Mouse (Mus musculus) cortical plate, adult 2 months (tissue): ENCODE measurements around the gene Rdh1. TPM values are rescaled to one million over a fixed set of nuclear protein-coding genes. Genes with fewer than 3 reads are reported as not detected.
"Not testable (repeated sequence)": the region's sequence is repeated elsewhere in the genome, so short reads cannot be mapped to it uniquely, and the experiment has no call there.

Experiments used
- H3K27ac ChIP-seq: fragments of 200-500 bp; 2 replicates; pipeline ENCODE4 v1.5.1; 2012; ENCODE audit warnings: low read length, control low read depth, inconsistent platforms; ENCODE audit not compliant: insufficient read depth
- H3K4me1 ChIP-seq: fragments of 200-500 bp; 2 replicates; pipeline ENCODE4 v1.6.1; 2011; ENCODE audit warnings: low read length; ENCODE audit not compliant: control insufficient read depth, insufficient read depth
- H3K4me3 ChIP-seq: fragments of 200-500 bp; 2 replicates; pipeline ENCODE4 v1.5.1; 2011; ENCODE audit warnings: mild to moderate bottlenecking, low read length, control low read depth; ENCODE audit not compliant: insufficient read depth
- CTCF ChIP-seq: fragments of 200-500 bp; IDR thresholded peaks from 2 replicates; pipeline ENCODE4 v1.5.1; 2011; ENCODE audit warnings: mild to moderate bottlenecking, control low read depth, low read length; ENCODE audit not compliant: insufficient read depth; ENCODE audit errors: extremely low read depth
- POLR2A ChIP-seq: fragments of 200-500 bp; IDR thresholded peaks from 2 replicates; pipeline ENCODE4 v1.6.1; 2011; ENCODE audit warnings: mild to moderate bottlenecking, low read length, control low read depth; ENCODE audit not compliant: insufficient read depth; ENCODE audit errors: extremely low read depth
- polyA plus RNA-seq: library from polyadenylated mRNA; depleted of rRNA; stranded (reverse); fragments of >200 nt; gene quantifications from 2 replicates; pipeline ENCODE4 v1.2.3, GENCODE M21; 2012; rRNA removed

Gene Rdh1
- polyA plus RNA-seq, 1 experiment: 0.15 TPM

DNA sequence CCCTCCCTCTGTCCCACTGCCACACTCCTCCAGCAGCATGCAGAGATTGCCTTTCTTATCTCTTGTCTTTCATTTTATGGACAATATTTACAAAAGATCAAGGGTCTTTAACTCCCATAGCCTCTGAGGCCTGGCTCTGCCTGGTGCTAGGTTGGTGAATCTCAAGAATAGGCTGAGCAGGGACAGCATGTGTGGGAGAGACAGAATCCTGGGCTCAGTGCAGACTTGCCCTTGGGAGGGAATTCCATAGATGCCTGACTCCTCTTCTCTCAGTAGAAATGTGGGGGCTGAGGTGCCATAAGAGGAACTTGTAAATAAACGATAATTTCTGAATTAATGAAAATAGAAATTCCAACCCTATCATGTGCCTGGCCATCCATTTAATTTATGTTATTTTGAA lies 7.0 kb downstream of the Rdh1 start:
- Histone ChIP-seq H3K4me3 (no peak overlapping the region), H3K4me1 (no peaks in the 10 kb centered on the region), H3K27ac (no peak overlapping the region)
- TF ChIP-seq POLR2A (no peak), CTCF (no peak)

DNA sequence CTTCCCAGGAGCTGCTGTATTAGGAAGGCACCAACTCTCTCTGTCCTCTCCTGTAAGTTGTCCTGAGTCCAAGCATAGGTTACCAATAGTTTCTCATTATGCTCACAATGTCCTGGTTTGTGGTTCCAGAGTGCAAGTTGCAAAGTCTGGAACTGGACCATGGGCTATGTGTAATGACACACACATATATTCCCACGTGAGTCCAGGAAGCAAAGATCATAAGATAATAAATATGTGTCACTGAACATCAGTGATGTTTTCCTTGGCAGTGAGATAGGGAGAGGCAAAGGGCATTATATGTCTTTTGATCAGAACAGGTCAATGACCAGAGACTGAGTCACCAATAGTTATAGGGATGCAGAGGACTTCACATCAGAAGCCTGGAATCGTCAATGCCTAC lies 16.5 kb downstream of the Rdh1 start, which contains the start of gene Rdh9:
TSS of gene Rdh9 (plus strand) at position 376 of the 400 bp plus-strand sequence.
- H3K4me1 ChIP-seq: no peaks in the 10 kb centered on the region
- TF ChIP-seq CTCF (no peak), POLR2A (no peak)
- H3K27ac ChIP-seq: no peak within 1 kb of the TSS
- no peak within 1 kb of the TSS for H3K4me3 ChIP-seq

DNA sequence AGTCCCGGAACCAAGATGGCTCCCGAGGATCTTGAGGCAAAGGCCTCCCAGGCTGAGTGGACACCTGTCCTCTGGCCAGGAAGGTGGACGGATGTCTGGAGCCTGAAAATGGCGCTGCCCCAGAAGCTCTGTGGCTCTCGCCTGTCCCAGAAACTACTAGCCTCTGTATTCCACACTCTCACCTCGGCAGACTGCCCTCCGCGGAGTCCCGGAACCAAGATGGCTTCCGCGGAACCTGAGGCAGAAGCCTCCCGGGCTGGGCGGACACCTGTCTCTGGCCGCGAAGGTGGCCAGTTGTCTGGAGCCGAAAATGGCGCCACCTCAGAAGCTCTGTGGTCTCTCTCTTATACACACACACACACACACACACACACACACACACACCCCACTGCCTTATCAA lies 22.8 kb downstream of the Rdh1 start:
- H3K27ac ChIP-seq, H3K4me1 ChIP-seq, H3K4me3 ChIP-seq: not testable (repeated sequence)

DNA sequence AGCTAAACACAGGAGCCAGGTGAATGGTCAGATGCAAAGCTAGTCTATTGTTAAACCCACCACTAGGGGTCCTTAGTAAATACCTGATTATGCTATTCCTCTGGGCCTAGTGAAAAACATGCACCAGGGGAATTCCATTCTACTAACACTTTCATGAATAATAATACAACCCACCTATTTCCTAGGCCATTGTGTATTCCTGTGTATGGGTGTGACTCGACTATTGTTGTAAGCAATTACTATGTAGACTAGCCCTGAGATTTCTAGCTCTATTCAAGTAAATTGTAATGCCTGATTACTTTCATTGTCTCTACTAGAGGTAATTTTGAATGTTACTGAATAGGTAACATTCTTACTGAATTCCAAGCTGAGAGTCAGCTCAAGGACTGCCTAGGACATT lies 25.9 kb downstream of the Rdh1 start:
- H3K27ac ChIP-seq, H3K4me3 ChIP-seq, H3K4me1 ChIP-seq: not testable (repeated sequence)

DNA sequence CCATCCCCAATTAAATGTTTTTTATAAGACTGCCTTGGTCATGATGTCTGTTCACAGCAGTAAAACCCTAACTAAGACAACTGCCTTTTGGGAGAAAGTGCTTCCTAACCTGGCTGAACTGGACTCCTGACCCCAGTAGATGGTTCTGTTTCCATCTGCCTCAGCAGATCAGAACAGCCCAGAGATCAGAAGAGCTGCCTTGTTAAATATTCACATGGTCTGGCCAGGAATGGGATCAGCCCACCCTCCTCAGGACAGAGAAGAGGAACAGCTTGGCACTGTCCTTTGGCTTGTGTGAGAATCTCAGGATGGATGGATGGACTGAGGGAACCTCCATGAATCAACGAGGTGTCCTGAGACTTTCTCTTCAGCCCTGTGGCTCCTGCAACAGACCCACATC lies 39.8 kb downstream of the Rdh1 start:
- Histone ChIP-seq H3K4me3 (no peak overlapping the region), H3K27ac (no peak overlapping the region), H3K4me1 (no peaks in the 10 kb centered on the region)
- TF ChIP-seq CTCF (no peak), POLR2A (no peak)

DNA sequence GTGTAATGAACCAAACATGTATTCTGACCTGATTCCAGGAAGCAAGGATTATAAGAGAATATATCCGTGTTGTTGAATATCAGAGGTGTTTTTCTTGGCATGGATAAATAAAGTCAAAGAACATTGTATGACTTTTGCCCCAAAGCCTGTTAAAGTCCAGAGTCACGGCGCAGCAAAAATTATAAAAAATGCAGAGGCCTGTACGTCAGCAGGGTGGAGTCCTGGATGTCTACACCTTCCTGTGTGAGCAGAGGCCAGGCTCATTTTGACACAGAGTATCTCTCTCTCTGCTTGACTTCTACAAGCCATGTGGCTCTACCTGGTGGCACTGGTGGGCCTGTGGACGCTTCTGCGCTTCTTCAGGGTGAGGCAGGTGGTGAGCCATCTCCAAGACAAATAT lies 41.4 kb downstream of the Rdh1 start, which contains the start of gene Rdh16:
TSS of gene Rdh16 (plus strand) at position 262 of the 400 bp plus-strand sequence.
- no peak within 1 kb of the TSS for H3K27ac ChIP-seq

DNA sequence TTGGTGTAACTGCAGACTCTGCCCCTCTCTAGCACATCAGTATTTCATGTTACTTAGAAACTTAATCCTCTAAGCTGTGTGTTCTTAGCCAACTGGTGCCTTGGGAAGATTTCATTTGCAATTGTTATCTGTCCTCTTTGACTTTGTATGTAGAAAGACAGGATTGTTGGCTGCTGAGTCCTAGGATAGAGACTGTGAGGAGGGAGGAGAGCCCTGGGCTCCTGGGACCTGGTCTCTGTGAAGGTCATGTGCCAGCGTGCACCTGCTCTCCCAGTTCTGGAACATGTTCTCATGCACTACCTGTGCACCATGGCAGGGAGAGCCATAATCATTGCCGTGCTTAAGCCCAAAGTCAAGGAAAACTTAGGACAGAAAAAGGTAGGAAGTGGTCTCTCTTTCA lies 42.1 kb downstream of the Rdh1 start:
- Histone ChIP-seq H3K4me3 (no peak overlapping the region), H3K27ac (no peak overlapping the region), H3K4me1 (no peaks in the 10 kb centered on the region)
- TF ChIP-seq CTCF: no peak
- no peak for TF ChIP-seq POLR2A

More for the DNA sequence above, 41.4 kb downstream of the Rdh1 start, which contains the start of gene Rdh16:
- TF ChIP-seq CTCF (no peak), POLR2A (no peak)
- H3K4me1 ChIP-seq: no peaks in the 10 kb centered on the region
- H3K4me3 ChIP-seq: no peak within 1 kb of the TSS

DNA sequence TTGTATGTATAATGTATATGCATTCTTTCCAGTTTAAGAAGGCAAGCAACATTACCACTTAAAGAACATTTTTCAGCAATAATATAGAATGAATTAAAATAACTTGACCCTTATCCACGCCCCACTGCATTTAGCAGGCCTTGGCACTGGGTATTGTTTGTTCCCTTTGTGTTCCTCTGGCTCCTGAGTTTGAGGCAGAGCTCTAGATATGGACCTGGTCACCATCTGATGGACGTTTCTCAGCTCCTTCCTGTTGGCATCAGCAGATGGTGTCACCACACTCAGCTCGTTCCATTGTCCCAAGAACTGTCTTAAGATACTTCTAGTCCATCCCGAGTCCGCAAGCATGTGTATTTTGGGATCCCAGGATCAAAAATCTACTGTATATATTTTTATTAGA lies 42.7 kb downstream of the Rdh1 start:
- TF ChIP-seq POLR2A (no peak), CTCF (no peak)
- Histone ChIP-seq H3K27ac (no peak overlapping the region), H3K4me1 (no peaks in the 10 kb centered on the region), H3K4me3 (no peak overlapping the region)

DNA sequence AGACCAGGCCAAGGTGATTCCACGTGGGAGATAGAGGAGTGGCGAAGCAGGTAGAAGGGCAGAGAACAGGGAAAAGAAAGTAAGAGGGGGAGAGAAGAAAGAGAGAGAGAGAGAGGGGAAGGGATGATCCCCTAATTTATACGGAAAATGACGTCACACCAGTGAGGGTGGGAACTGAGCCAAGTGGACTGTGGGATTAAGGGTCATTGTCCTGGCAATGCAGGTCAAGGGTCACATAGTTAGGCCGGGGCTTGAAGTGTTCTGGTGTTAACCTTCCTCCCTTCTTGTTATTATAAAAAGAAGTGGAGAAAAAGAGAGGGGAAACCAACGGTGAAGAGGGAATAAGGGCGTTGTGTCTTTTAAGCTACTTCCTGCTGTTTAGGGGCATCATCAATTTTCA lies 44.9 kb downstream of the Rdh1 start:
- Histone ChIP-seq H3K4me1 (no peaks in the 10 kb centered on the region), H3K27ac (no peak overlapping the region), H3K4me3 (no peak overlapping the region)
- TF ChIP-seq CTCF (no peak), POLR2A (no peak)

DNA sequence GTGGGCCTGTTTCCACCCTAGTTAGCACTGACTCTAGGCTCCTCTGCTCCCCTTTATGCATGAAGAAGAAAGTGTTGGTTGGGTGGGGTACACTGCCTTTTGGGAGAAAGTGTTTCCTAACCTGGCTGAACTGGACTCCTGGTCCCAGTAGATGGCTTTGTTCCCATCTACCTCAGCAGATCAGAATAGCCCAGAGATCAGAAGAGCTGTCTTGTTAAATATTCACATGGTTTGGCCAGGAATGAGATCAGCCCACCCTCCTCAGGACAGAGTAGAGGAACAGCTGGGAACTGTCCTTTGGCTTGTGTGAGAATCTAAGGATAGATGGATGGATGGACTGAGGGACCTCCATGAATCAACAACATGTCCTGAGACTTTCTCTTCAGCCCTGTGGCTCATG lies 56.4 kb downstream of the Rdh1 start:
- Histone ChIP-seq H3K4me3 (no peak overlapping the region), H3K27ac (no peak overlapping the region), H3K4me1 (no peaks in the 10 kb centered on the region)
- no peak for TF ChIP-seq CTCF
- no peak for TF ChIP-seq POLR2A

DNA sequence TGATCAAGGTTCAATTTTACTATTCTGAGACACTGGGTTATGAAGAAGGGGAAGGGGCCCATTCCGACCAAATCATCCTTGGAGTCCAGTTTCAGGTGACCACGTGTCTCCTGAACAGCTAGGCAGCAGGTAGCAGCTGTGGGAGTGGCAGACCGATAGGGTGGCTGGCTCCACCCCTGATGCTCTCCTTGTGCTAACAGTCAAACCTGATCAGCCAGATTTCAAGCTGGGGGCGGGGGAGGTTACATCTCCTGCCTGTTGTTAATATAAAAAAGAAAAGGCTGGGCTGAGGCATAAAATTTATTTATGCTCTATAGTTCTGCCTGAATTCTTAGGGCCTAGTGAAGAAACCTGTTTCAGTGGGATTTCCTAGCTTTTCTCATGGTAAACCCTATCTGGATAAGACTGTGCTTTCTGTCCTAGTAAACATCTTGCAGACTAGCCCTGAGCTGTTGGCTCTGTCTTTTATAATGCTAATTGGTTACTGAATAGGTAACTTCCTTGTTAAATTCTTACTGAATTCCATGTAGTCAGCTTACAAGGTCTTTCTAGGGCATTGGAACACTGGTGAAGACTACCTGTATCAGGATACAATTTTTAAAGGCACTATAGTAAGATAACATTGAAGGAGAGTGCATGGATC lies 57.9 kb downstream of the Rdh1 start:
- not testable (repeated sequence) for H3K4me1 ChIP-seq, H3K4me3 ChIP-seq, H3K27ac ChIP-seq

Other genes starting within 250 kb of the Rdh1 start
- 10.0 and 10.6 TPM in 2 replicates for gene Ndufa4l2, start 244.8 kb upstream of the Rdh1 start, polyA plus RNA-seq
- gene Shmt2, start 237.3 kb upstream of the Rdh1 start, polyA plus RNA-seq: 38.6 and 39.7 TPM in 2 replicates
- 3.0 and 3.8 TPM in 2 replicates for gene Nxph4, start 225.2 kb upstream of the Rdh1 start, polyA plus RNA-seq
- gene Lrp1, start 138.6 kb upstream of the Rdh1 start, polyA plus RNA-seq: 294 and 309 TPM in 2 replicates
- 11.9 and 12.6 TPM in 2 replicates for gene Stat6, start 116.7 kb upstream of the Rdh1 start, polyA plus RNA-seq
- 3.8 TPM in 2 replicates for gene Nemp1, start 92.8 kb upstream of the Rdh1 start, polyA plus RNA-seq
- gene Nab2, start 91.2 kb upstream of the Rdh1 start, polyA plus RNA-seq: 35.3 and 40.3 TPM in 2 replicates
- gene Myo1a, start 54.6 kb upstream of the Rdh1 start, polyA plus RNA-seq: 1.3 and 1.7 TPM in 2 replicates
- gene Tac2, start 35.2 kb upstream of the Rdh1 start, polyA plus RNA-seq: 25.9 and 31.9 TPM in 2 replicates
- 5.0 and 5.4 TPM in 2 replicates for gene Zbtb39, start 20.2 kb upstream of the Rdh1 start, polyA plus RNA-seq
- gene Gpr182, start 8.0 kb upstream of the Rdh1 start, polyA plus RNA-seq: 1.3 and 1.4 TPM in 2 replicates
- 1.2 TPM in 1 of 2 replicates, not detected in the other for gene Rdh16f1, start 66 bp downstream of the Rdh1 start, polyA plus RNA-seq
- 0.13 and 1.4 TPM in 2 replicates for gene Rdh9, start 16.7 kb downstream of the Rdh1 start, polyA plus RNA-seq
- 0.21 and 0.38 TPM in 2 replicates for gene Rdh16, start 41.4 kb downstream of the Rdh1 start, polyA plus RNA-seq
- gene Rdh19, start 90.2 kb downstream of the Rdh1 start, polyA plus RNA-seq: not detected in 2 replicates
- not detected in 2 replicates for gene Rdh16f2, start 106.8 kb downstream of the Rdh1 start, polyA plus RNA-seq
- gene Rdh7, start 129.1 kb downstream of the Rdh1 start, polyA plus RNA-seq: not detected in 2 replicates
- gene Sdr9c7, start 138.8 kb downstream of the Rdh1 start, polyA plus RNA-seq: 0.09 and 0.15 TPM in 2 replicates
- gene Hsd17b6, start 247.9 kb downstream of the Rdh1 start, polyA plus RNA-seq: not detected in 2 replicates